Comparison of ENCODE assay signal across 16 mouse cellular contexts in the genomic region with DNA sequence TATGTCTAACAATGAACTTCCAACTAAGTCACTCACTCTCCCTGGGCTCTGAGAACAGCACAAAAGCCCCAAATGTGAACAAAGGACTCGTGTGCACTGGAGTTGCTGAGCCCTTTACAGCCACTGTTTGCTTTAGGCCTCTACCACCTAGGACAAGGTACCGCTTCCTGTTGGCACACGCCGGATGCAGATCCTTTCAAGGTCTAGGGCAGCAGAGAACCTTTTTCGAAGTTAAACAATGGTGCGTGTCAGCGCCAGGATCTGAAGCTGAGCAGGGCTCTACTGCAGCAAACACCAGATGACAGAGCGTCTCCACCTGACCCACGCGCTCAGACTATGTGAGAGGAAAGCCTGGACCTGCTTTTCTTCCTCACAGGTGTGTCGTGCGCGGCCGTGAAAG.
A peak's percentile ranks its signal among the peaks of the same experiment; 100 is the strongest.
DNase-seq lines count a peak whose midpoint lies in the region; ATAC-seq and TF ChIP-seq lines count a peak whose summit lies in the region.
"Had no signal": no experiment of that assay in that cellular context is flagged by ENCODE, and none has a peak within 500 bp of the region (broad histone marks: within the 10 kb centered on the region; RNA-seq: fewer than 3 reads in every experiment).

No protein-coding gene starts in this region.

- no peaks in the 10 kb centered on the region for H3K27me3 ChIP-seq in heart, embryonic 13.5 days (replicated peaks)
- no peaks in the 10 kb centered on the region for H3K27me3 ChIP-seq in neural tube, embryonic 14.5 days (ENCODE audit: control insufficient read depth, insufficient read depth, low read length)
- no peaks in the 10 kb centered on the region for H3K27me3 ChIP-seq in neural tube, embryonic 15.5 days (replicated peaks)
- no peaks in the 10 kb centered on the region for H3K27me3 ChIP-seq in hindbrain, embryonic 12.5 days
- no peaks in the 10 kb centered on the region for H3K27me3 ChIP-seq in forebrain, embryonic 12.5 days
- H3K27me3 ChIP-seq: embryonic facial prominence, embryonic 12.5 days; Patski had no signal

- H3K9ac ChIP-seq in heart, embryonic 13.5 days: no peak overlapping the region; the same call in 1 of the 2 replicates
- H3K9ac ChIP-seq in neural tube, embryonic 14.5 days (replicated peaks; ENCODE audit: low read depth, low read length): no peak overlapping the region
- H3K9ac ChIP-seq in neural tube, embryonic 15.5 days (replicated peaks): no peak overlapping the region
- no peak overlapping the region for H3K9ac ChIP-seq in hindbrain, embryonic 12.5 days
- no peak overlapping the region for H3K9ac ChIP-seq in forebrain, embryonic 12.5 days
- H3K9ac ChIP-seq: embryonic facial prominence, embryonic 12.5 days; hindbrain, embryonic 14.5 days; liver, embryonic 14.5 days had no signal

- TF ChIP-seq CTCF in olfactory bulb, adult 2 months (IDR thresholded peaks at IDR 0.05; ENCODE audit: insufficient read depth, low read depth, low read length): no peak

- H3K4me1 ChIP-seq in heart, embryonic 13.5 days: peaks cover 22% of the 10 kb centered on the region
- H3K4me1 ChIP-seq in neural tube, embryonic 14.5 days (ENCODE audit: control insufficient read depth, insufficient read depth, low read length): no peaks in the 10 kb centered on the region
- H3K4me1 ChIP-seq in neural tube, embryonic 15.5 days: no peaks in the 10 kb centered on the region
- H3K4me1 ChIP-seq in olfactory bulb, adult 2 months (ENCODE audit: control insufficient read depth, insufficient read depth, low read length): peaks cover 43% of the 10 kb centered on the region
- no peaks in the 10 kb centered on the region for H3K4me1 ChIP-seq in hindbrain, embryonic 12.5 days
- no peaks in the 10 kb centered on the region for H3K4me1 ChIP-seq in forebrain, embryonic 12.5 days
- H3K4me1 ChIP-seq: embryonic facial prominence, embryonic 12.5 days had no signal

- intact Hi-C loops in heart, postnatal 10 days (cut with DNase I): loop anchor here (2.0 kb wide), 2 partner anchors 127 to 199 kb away; no protein-coding TSS in a partner anchor

- ATAC-seq in heart, embryonic 13.5 days (ENCODE audit: extremely low read depth, insufficient number of reproducible peaks, low FRiP score, low TSS enrichment): no peak
- peak; percentile 11; the same call in 1 of the 2 replicates for ATAC-seq in neural tube, embryonic 14.5 days (ENCODE audit: low read depth)
- no peak for ATAC-seq in neural tube, embryonic 15.5 days (ENCODE audit: low FRiP score)
- no peak for ATAC-seq in hindbrain, embryonic 12.5 days (ENCODE audit: low FRiP score)
- ATAC-seq in forebrain, embryonic 12.5 days (ENCODE audit: low FRiP score): no peak
- ATAC-seq: forebrain, embryonic 14.5 days; midbrain, embryonic 16.5 days; Patski had no signal

- H3K4me3 ChIP-seq in heart, embryonic 13.5 days: no peak overlapping the region
- no peak overlapping the region for H3K4me3 ChIP-seq in neural tube, embryonic 14.5 days (ENCODE audit: low read depth, low read length)
- H3K4me3 ChIP-seq in neural tube, embryonic 15.5 days (replicated peaks): no peak overlapping the region
- H3K4me3 ChIP-seq in olfactory bulb, adult 2 months (ENCODE audit: insufficient read depth, low read depth, low read length): no peak overlapping the region
- H3K4me3 ChIP-seq in hindbrain, embryonic 12.5 days: no peak overlapping the region
- no peak overlapping the region for H3K4me3 ChIP-seq in forebrain, embryonic 12.5 days (replicated peaks)
- H3K4me3 ChIP-seq: embryonic facial prominence, embryonic 12.5 days had no signal

- H3K4me2 ChIP-seq in heart, embryonic 13.5 days: no peak overlapping the region
- H3K4me2 ChIP-seq in neural tube, embryonic 14.5 days (ENCODE audit: low read depth, low read length): no peak overlapping the region
- H3K4me2 ChIP-seq in neural tube, embryonic 15.5 days: no peak overlapping the region
- H3K4me2 ChIP-seq in hindbrain, embryonic 12.5 days (replicated peaks): no peak overlapping the region
- H3K4me2 ChIP-seq in forebrain, embryonic 12.5 days: no peak overlapping the region
- H3K4me2 ChIP-seq: embryonic facial prominence, embryonic 12.5 days; hindbrain, embryonic 14.5 days had no signal

- DNase-seq in heart, postnatal 10 days: no peak
- peak; percentile 44 for DNase-seq in thymus, postnatal 4 days
- DNase-seq: cerebellum, adult 9-10 months; kidney, postnatal 10 days had no signal

- no peaks in the 10 kb centered on the region for H3K36me3 ChIP-seq in heart, embryonic 13.5 days
- no peaks in the 10 kb centered on the region for H3K36me3 ChIP-seq in neural tube, embryonic 14.5 days (ENCODE audit: control insufficient read depth, insufficient read depth, low read length)
- H3K36me3 ChIP-seq in neural tube, embryonic 15.5 days: no peaks in the 10 kb centered on the region
- no peaks in the 10 kb centered on the region for H3K36me3 ChIP-seq in hindbrain, embryonic 12.5 days
- H3K36me3 ChIP-seq in forebrain, embryonic 12.5 days (replicated peaks): no peaks in the 10 kb centered on the region
- H3K36me3 ChIP-seq: embryonic facial prominence, embryonic 12.5 days had no signal

- no peaks in the 10 kb centered on the region for H3K9me3 ChIP-seq in heart, embryonic 13.5 days
- no peaks in the 10 kb centered on the region for H3K9me3 ChIP-seq in neural tube, embryonic 14.5 days (ENCODE audit: control insufficient read depth, low read length)
- no peaks in the 10 kb centered on the region for H3K9me3 ChIP-seq in neural tube, embryonic 15.5 days (replicated peaks)
- H3K9me3 ChIP-seq in hindbrain, embryonic 12.5 days (replicated peaks): no peaks in the 10 kb centered on the region
- no peaks in the 10 kb centered on the region for H3K9me3 ChIP-seq in forebrain, embryonic 12.5 days
- H3K9me3 ChIP-seq: embryonic facial prominence, embryonic 12.5 days had no signal

- no peak for TF ChIP-seq POLR2A in olfactory bulb, adult 2 months (IDR thresholded peaks at IDR 0.05; ENCODE audit: insufficient read depth, low read depth, low read length)

- WGBS in heart, embryonic 13.5 days: 72% methylated on average over 14 of the region's 14 CpGs
- WGBS in neural tube, embryonic 14.5 days: 90% methylated on average over 14 of the region's 14 CpGs
- WGBS in neural tube, embryonic 15.5 days: 87% methylated on average over 14 of the region's 14 CpGs
- 79% methylated on average over 14 of the region's 14 CpGs for WGBS in olfactory bulb, adult 2 months
- 89% methylated on average over 14 of the region's 14 CpGs for WGBS in hindbrain, embryonic 12.5 days
- 83% methylated on average over 14 of the region's 14 CpGs for WGBS in forebrain, embryonic 12.5 days

- 0 out of 2 replicates have a peak overlapping the region, but pooled peaks have one; percentile 14 for H3K27ac ChIP-seq in heart, embryonic 13.5 days (replicated peaks)
- H3K27ac ChIP-seq in neural tube, embryonic 14.5 days (ENCODE audit: low read depth, low read length): no peak overlapping the region
- no peak overlapping the region for H3K27ac ChIP-seq in neural tube, embryonic 15.5 days (replicated peaks)
- 0 out of 2 replicates have a peak overlapping the region, but pooled peaks have one; percentile 45 for H3K27ac ChIP-seq in olfactory bulb, adult 2 months (ENCODE audit: insufficient read depth, low read depth, low read length)
- no peak overlapping the region for H3K27ac ChIP-seq in hindbrain, embryonic 12.5 days
- H3K27ac ChIP-seq in forebrain, embryonic 12.5 days: no peak overlapping the region
- H3K27ac ChIP-seq: embryonic facial prominence, embryonic 12.5 days; hindbrain, embryonic 14.5 days; liver, embryonic 14.5 days had no signal

Comparison
In these comparisons a context has a peak if more than half of its experiments do, and no peak if none do; other contexts are left out.
1. H3K27ac ChIP-seq: peak in heart, embryonic 13.5 days (single experiment) and olfactory bulb, adult 2 months (single experiment); none in neural tube, embryonic 14.5 days (single experiment), neural tube, embryonic 15.5 days (single experiment), hindbrain, embryonic 12.5 days (single experiment) and forebrain, embryonic 12.5 days (single experiment).